Comparison of ENCODE assay signal across 8 mouse cellular contexts in genomic region chr11:98329081-98329959, GRCm38 (mm10). TPM values are rescaled to one million over a fixed set of nuclear protein-coding genes. Genes with fewer than 3 reads are reported as not detected.
DNase-seq lines count a peak whose midpoint lies in the region; ATAC-seq lines count a peak whose summit lies in the region.

Gene Neurod2, minus strand, starts transcription at chr11:98329648.

- 3% methylated on average over 38 of the region's 38 CpGs for WGBS in lung, embryonic 16.5 days
- 1% methylated on average over 38 of the region's 38 CpGs for WGBS in embryonic facial prominence, embryonic 13.5 days
- WGBS in midbrain, embryonic 16.5 days, result 2% methylated on average over 36 of the region's 38 CpGs

- DNase-seq in lung, adult 18-20 months, result no peak
- DNase-seq in layer of hippocampus, postnatal 10 days (ENCODE audit: low spot score in 2 of 2), result peak; percentile 80 to 86
- DNase-seq in MN1 (ENCODE audit: low spot score), result no peak
- no peak for DNase-seq in adrenal gland, adult 2 months
- no peak for DNase-seq in kidney, adult 8-10 months

- peak within 1 kb of the TSS; percentile 31 for H3K4me3 ChIP-seq in lung, embryonic 16.5 days (ENCODE audit: low read length)
- peak within 1 kb of the TSS; percentile 30 for H3K4me3 ChIP-seq in embryonic facial prominence, embryonic 13.5 days
- H3K4me3 ChIP-seq in midbrain, embryonic 16.5 days (ENCODE audit: low read depth, low read length), result peak within 1 kb of the TSS; percentile 36

- H3K9ac ChIP-seq in lung, embryonic 16.5 days (ENCODE audit: low read length), result no peak within 1 kb of the TSS
- peak within 1 kb of the TSS; percentile 40; the same call in 1 of the 2 replicates for H3K9ac ChIP-seq in embryonic facial prominence, embryonic 13.5 days
- peak within 1 kb of the TSS; percentile 55 for H3K9ac ChIP-seq in midbrain, embryonic 16.5 days (ENCODE audit: low read depth, low read length)

- peak within 1 kb of the TSS; percentile 44 for H3K4me2 ChIP-seq in lung, embryonic 16.5 days (ENCODE audit: low read depth, low read length)
- H3K4me2 ChIP-seq in embryonic facial prominence, embryonic 13.5 days, result peak within 1 kb of the TSS; percentile 47
- H3K4me2 ChIP-seq in midbrain, embryonic 16.5 days (ENCODE audit: low read length), result peak within 1 kb of the TSS; percentile 48

- ATAC-seq in lung, embryonic 16.5 days (ENCODE audit: low read depth), result no peak
- no peak for ATAC-seq in embryonic facial prominence, embryonic 13.5 days (ENCODE audit: insufficient number of reproducible peaks, insufficient read depth, low FRiP score, low TSS enrichment, low read depth)
- no peak; the same call in 1 of the 2 replicates for ATAC-seq in midbrain, embryonic 16.5 days

- H3K27ac ChIP-seq in lung, embryonic 16.5 days (ENCODE audit: low read length), result no peak within 1 kb of the TSS
- no peak within 1 kb of the TSS for H3K27ac ChIP-seq in embryonic facial prominence, embryonic 13.5 days
- H3K27ac ChIP-seq in midbrain, embryonic 16.5 days (ENCODE audit: low read length), result peak within 1 kb of the TSS; percentile 71

- no peaks in the 10 kb centered on the region for H3K36me3 ChIP-seq in lung, embryonic 16.5 days (ENCODE audit: control insufficient read depth, insufficient read depth, low read length)
- H3K36me3 ChIP-seq in embryonic facial prominence, embryonic 13.5 days, result no peaks in the 10 kb centered on the region
- no peaks in the 10 kb centered on the region for H3K36me3 ChIP-seq in midbrain, embryonic 16.5 days (ENCODE audit: control insufficient read depth, insufficient read depth, low read length)

- peaks cover 99% of the 10 kb centered on the region for H3K27me3 ChIP-seq in lung, embryonic 16.5 days (ENCODE audit: control insufficient read depth, insufficient read depth, low read depth, low read length)
- peaks cover 100% of the 10 kb centered on the region for H3K27me3 ChIP-seq in embryonic facial prominence, embryonic 13.5 days
- peaks cover 69% of the 10 kb centered on the region for H3K27me3 ChIP-seq in midbrain, embryonic 16.5 days (ENCODE audit: control insufficient read depth, insufficient read depth, low read depth, low read length)

- H3K4me1 ChIP-seq in lung, embryonic 16.5 days (replicated peaks; ENCODE audit: control insufficient read depth, insufficient read depth, low read length), result peaks cover 13% of the 10 kb centered on the region
- H3K4me1 ChIP-seq in embryonic facial prominence, embryonic 13.5 days, result peaks cover 28% of the 10 kb centered on the region
- H3K4me1 ChIP-seq in midbrain, embryonic 16.5 days (ENCODE audit: control insufficient read depth, insufficient read depth, low read length), result peaks cover 22% of the 10 kb centered on the region

- H3K9me3 ChIP-seq in lung, embryonic 16.5 days (ENCODE audit: control insufficient read depth, low read length), result no peaks in the 10 kb centered on the region
- no peaks in the 10 kb centered on the region for H3K9me3 ChIP-seq in embryonic facial prominence, embryonic 13.5 days
- H3K9me3 ChIP-seq in midbrain, embryonic 16.5 days (replicated peaks; ENCODE audit: control insufficient read depth, low read length, poor library complexity, severe bottlenecking), result no peaks in the 10 kb centered on the region

RNA-seq across cellular contexts. Expression of gene Neurod2, which starts in this region (rescaled TPM):
- polyA plus RNA-seq in lung, embryonic 16.5 days (2015; fragmentation: Nextera tagmentation; extraction: Ambion mirVana), result 0.06 TPM in 1 of 2 replicates, not detected in the other
- 0.17 and 0.48 TPM in 2 replicates for polyA plus RNA-seq in embryonic facial prominence, embryonic 13.5 days (2015; fragmentation: Nextera tagmentation; extraction: Ambion mirVana)
- total RNA-seq in layer of hippocampus, postnatal 10 days (2021), result 100 to 1,000 TPM; 114 to 118 TPM
- 4.5 and 5.6 TPM in 2 replicates for polyA plus RNA-seq in midbrain, embryonic 16.5 days (2015; fragmentation: Nextera tagmentation; extraction: Ambion mirVana)
- total RNA-seq in adrenal gland, adult 2 months (2021), result not detected
- polyA plus RNA-seq in adrenal gland, adult 2 months (2012; rRNA removed), result not detected in 2 replicates

Comparison
In these comparisons a context has a peak if more than half of its experiments do, and no peak if none do; other contexts are left out.
1. RNA of gene Neurod2 (total RNA-seq): 114 to 118 TPM in layer of hippocampus, postnatal 10 days; not detected in adrenal gland, adult 2 months; every median in the first group is over 100 times any median in the second.
2. DNase-seq: peak in layer of hippocampus, postnatal 10 days (2 of 2); none in lung, adult 18-20 months (0 of 2), MN1 (single experiment), adrenal gland, adult 2 months (single experiment) and kidney, adult 8-10 months (0 of 2).
3. Peak in every context shown above with its lines, with median percentiles within 50 percentile points of each other: H3K4me2 ChIP-seq and H3K4me3 ChIP-seq.